Mouse (Mus musculus): Measurements from ENCODE around the gene Ucp3.

Ucp3 gene

DNA sequence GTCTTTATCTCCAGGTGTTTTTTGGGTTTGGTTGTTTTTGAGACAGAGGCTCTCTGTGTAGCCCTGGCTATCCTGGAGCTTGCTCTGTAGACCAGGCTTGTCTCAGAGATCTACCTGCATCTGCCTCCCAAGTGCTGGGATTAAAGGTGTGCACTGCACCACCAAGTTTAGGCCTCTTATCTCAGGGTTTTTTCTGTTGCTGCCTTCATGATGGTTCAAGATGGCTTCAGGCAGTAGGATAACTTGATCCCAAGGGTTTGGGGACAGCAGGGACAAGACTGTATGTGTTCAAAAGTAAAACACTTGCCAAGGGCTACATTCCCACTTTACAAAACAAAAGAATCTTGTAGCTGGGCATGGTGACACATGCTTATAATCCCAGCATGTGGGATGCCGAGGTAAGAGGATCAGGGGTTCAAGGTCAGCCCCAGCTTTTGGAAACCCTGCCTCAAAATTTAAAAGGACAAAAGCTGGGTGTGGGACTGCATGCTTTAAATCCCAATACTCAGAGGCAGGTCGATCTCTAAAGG, 29.1 kb downstream of the Ucp3 start:
- peak; percentile 21 to 34 for DNase-seq

- DNase-seq: peak; percentile 42 to 51
Measured at GRCm38 (mm10) chr7:100502374-100502922, 29.7 kb downstream of the Ucp3 start.

DNA sequence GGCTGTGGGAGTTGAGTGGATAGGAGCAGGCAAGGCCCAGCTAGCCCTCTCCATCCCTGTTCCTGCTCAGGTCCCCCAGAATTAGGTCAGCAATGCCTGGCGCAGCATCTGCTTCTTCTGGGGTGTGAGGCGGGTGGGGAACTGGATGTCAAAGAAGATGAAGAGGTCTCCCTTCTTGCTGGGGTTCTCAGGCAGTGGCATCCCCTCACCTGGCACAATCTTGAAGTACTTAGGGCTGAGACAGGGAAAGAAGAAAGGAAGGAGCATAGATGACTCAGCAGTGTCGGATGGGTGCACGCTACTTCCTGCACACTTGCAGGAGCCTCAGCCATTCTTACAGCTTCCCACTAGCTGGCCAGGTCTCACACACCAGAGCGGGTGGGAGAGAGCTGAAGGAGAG, 30.3 kb downstream of the Ucp3 start:
- DNase-seq: peak; percentile 42 to 52

GRCm38 (mm10) chr7:100504740-100505487, 32.1 kb downstream of the Ucp3 start:
- peak; percentile 35 to 54 for DNase-seq

DNA sequence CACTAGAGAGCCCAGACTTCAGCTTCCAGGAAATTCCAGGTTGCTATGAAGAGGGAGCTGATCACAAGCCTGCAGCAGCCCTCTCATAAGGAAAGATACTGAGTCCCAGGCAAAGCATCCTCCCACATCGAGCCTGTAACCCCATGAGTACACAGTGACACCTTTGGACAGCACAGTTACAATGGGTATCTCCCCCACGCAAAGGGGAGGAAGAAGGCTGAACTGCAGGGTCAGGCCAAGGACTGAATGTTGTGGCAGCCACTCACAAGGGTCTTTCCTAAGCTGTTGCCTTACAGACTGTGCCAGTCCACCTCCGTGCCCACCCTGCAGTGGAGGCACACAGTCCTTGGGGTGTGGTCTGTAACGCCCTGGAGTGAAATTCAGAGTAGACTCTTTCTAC, 33.7 kb downstream of the Ucp3 start:
- no peak for DNase-seq

GRCm38 (mm10) chr7:100508670-100509069, 35.9 kb downstream of the Ucp3 start:
- no peak for DNase-seq

GRCm38 (mm10) chr7:100511602-100512001, 38.8 kb downstream of the Ucp3 start:
- no peak for DNase-seq

DNA sequence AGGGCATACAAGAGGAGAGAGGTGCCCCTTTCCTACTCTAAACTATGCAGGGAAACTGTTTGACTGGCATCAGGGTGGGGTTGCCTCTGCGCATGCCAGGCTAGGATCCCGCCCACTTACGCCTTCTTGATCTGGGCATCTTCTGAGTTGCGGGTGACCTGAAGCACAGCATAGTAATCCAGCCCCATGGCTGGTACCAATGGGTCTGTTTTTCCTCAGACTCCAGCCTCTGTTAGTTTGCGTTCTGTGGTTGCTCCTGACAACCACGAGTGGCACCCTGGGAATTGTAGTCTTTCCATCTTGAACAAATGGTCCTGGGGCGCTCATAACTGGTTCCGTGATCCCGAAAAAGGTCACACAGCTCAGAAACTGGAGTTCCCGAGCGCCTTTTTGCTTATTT, 41.8 kb downstream of the Ucp3 start, which contains the start of gene Dnajb13:
TSS of gene Dnajb13 (minus strand) at position 388 of the 400 bp plus-strand sequence.
- no peak for DNase-seq

DNA sequence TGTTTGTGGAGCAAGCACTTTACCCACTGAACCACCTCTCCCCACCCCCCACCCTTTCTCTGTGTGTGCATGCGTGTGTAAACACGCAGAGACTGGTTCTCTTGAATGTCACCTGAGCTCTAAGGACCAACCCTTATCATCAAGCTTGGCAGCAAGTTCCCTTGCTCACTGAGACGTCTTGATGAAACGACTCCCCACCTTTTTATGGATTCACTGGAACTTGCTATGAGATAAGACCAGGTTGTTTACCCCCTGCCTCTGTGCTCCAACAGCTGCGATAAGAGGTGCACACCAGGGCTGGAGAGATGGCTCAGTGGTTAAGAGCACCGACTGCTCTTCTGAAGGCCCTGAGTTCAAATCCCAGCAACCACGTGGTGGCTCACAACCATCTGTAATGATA, 47.4 kb downstream of the Ucp3 start:
- DNase-seq: no peak

GRCm38 (mm10) chr7:100520663-100521285, 48.0 kb downstream of the Ucp3 start:
- DNase-seq: peak; percentile 91 to 92

DNA sequence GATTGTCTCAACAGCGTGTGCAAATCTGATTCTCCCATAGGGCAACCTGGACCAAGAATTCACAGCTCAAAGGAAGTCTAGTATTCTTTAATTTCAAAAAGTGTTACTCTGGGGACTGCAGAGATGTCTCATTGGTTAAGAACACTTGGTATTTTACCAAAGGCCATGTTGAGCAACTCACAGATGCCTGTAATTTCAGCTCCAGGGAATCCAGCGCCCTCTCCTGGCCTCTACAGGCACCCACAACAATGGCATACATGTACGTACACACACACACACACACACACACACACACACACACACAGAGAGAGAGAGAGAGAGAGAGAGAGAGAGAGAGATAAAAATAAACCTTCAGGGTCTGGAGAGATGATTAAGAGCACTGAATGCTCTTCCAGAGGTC, 49.4 kb downstream of the Ucp3 start:
- no peak for DNase-seq

- no peak for DNase-seq
Measured at GRCm38 (mm10) chr7:100524669-100525068, 51.9 kb downstream of the Ucp3 start.

DNA sequence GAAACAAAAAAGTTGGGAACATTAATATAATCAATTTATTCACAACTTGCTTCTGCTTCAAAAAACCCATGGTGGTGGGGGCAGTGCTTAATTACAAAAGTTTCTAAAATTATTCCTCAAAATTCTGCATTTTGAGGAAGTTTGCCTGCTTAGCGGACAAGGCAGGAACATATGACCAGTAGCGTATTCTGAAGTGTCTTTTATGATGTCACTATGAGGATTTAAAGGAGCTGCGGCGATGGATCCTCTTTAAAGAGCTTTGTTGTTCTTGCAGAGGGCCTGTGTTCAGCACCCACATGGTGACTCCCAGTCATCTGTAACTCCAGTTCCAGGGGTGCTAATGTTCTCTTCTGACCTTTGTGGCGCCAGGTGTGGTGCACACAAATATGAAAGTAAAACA, 58.0 kb downstream of the Ucp3 start:
- DNase-seq: no peak

DNA sequence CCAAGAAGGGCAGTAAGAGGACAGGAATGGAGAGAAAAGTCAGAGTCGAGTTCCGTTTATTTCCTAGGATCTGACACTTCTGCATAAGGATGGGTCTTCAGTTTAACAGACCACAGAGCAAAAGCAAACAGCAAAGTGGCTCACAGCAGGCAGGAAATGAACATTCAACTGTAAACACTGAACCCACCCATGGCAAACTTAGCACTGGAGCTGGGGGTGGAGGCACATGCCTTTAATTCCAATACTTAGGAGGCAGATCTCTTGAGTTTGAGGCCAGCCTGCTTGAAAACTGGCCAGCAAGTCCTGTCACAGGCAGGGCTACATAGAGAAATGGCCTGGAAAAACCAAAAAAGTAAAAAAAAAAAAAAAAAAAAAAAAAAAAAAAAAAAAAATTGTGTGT, 60.7 kb downstream of the Ucp3 start:
- no peak for DNase-seq

- no peak for DNase-seq
Measured at GRCm38 (mm10) chr7:100534216-100534615, 61.4 kb downstream of the Ucp3 start.

DNA sequence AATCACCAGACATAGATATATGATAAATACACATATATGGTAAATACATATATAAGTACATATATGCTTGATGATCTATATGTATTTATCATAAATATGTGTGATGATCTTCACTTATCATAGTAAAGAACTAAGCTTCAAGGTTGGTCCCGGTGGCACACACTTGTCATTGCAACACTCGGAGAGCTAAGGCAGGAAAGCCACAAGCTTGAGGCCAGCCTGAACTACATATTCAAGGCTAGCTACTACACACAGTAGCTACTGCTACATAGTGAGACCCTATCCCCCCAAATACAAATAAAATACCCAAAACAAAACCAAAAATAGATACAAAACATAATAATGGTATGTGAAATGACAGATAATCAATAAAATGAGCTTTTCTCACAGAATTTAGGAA, 63.0 kb downstream of the Ucp3 start:
- DNase-seq: no peak
